Mouse (Mus musculus) limb, embryonic 14.5 days (tissue): ENCODE results near the gene Cdk15. TPM values are rescaled to one million over a fixed set of nuclear protein-coding genes. Genes with fewer than 3 reads are reported as not detected.

Source experiments
- ATAC-seq: fragments of 200-750 bp; cut with Nextera tagmentation; 2 replicates; pipeline ENCODE4 v1.8.0; 2017; ENCODE audit warnings: low read depth, moderate number of reproducible peaks, moderate TSS enrichment; ENCODE audit not compliant: low FRiP score
- DNase-seq: peaks from one replicate; pipeline ENCODE4 v3.0.0-alpha.2; 2015; ENCODE audit warnings: low spot score
- H3K27ac ChIP-seq: fragments of 300-500 bp; sonication (generic); replicated peaks from 2 replicates; pipeline ENCODE4 v1.5.1; 2014; ENCODE audit warnings: low read depth, mild to moderate bottlenecking, low read length, moderate library complexity, mixed read lengths
- H3K27me3 ChIP-seq: fragments of 300-500 bp; sonication (generic); 2 replicates; pipeline ENCODE4 v1.6.1; 2014; ENCODE audit warnings: low read length, mixed read lengths; ENCODE audit not compliant: control insufficient read depth, insufficient read depth
- H3K36me3 ChIP-seq: fragments of 300-500 bp; sonication (generic); 2 replicates; pipeline ENCODE4 v1.6.1; 2014; ENCODE audit warnings: mild to moderate bottlenecking, low read length, moderate library complexity, mixed read lengths; ENCODE audit not compliant: control insufficient read depth, insufficient read depth
- H3K4me1 ChIP-seq: fragments of 300-500 bp; sonication (generic); 2 replicates; pipeline ENCODE4 v1.6.1; 2014; ENCODE audit warnings: antibody characterized with exemption, low read length, mixed read lengths; ENCODE audit not compliant: control insufficient read depth, insufficient read depth
- H3K4me2 ChIP-seq: fragments of 300-500 bp; sonication (generic); replicated peaks from 2 replicates; pipeline ENCODE4 v1.6.1; 2014; ENCODE audit warnings: low read depth, mild to moderate bottlenecking, low read length, moderate library complexity; ENCODE audit not compliant: severe bottlenecking
- H3K4me3 ChIP-seq: fragments of 300-500 bp; sonication (generic); replicated peaks from 2 replicates; pipeline ENCODE4 v1.5.1; 2014; ENCODE audit warnings: low read length
- H3K9ac ChIP-seq: fragments of 300-500 bp; sonication (generic); 2 replicates; pipeline ENCODE4 v1.6.1; 2014; ENCODE audit warnings: mild to moderate bottlenecking, low read depth, low read length, moderate library complexity; ENCODE audit not compliant: severe bottlenecking
- H3K9me3 ChIP-seq: fragments of 300-500 bp; sonication (generic); 2 replicates; pipeline ENCODE4 v1.6.1; 2016; ENCODE audit warnings: low read length; ENCODE audit not compliant: control insufficient read depth
- POLR2A ChIP-seq: fragments of 200-500 bp; IDR thresholded peaks from 2 replicates; pipeline ENCODE4 v1.8.0; 2012; ENCODE audit warnings: inconsistent platforms, mild to moderate bottlenecking, moderate library complexity, borderline replicate concordance; ENCODE audit not compliant: insufficient read depth, insufficient read length; ENCODE audit errors: extremely low read depth
- WGBS: fragments of 180-500 bp; shearing (Covaris S2); extraction: QIAGEN DNeasy Blood & Tissue Kit; methylation state at CpG from one replicate; pipeline ENCODE4 v1.1.7; 2014; 5-methylcytosine and 5-hydroxymethylcytosine counted together
- polyA plus RNA-seq, 2 experiments: library from polyadenylated mRNA; depleted of rRNA in 1 of 2; stranded (reverse) in 1 of 2; unstranded in 1 of 2; fragments of >200 nt; fragmentation: Nextera tagmentation in 1 of 2; extraction: Ambion mirVana in 1 of 2; gene quantifications; 2 replicates each; pipeline versions ENCODE4 v1.2.1 to v1.2.3; 2012 to 2014

Cdk15 gene
- polyA plus RNA-seq, 2 experiments: 0.34 to 0.48 TPM

DNA sequence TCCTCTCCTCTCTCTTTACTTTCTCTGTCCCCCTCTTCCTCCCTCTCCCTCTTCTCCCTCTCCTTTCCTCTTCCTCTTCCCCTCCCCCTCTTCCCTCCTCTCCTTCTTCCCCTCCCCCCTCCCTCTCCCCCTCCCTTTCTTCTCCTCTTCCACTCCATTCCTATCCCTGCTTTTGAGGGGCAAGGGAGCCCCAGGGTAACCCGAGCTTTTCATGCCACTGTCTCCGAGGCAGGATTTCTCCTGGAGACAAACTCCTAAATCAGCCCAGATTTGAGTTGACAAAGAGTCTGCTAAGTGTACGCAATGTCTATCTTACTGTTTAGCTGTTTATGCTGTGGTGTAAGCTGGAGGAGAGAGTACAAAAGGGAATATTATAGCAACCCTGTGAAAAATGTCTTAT is 85.0 kb downstream of the Cdk15 start:
- TF ChIP-seq POLR2A: no peak
- Histone ChIP-seq H3K4me2 (no peak overlapping the region), H3K9ac (no peak overlapping the region), H3K9me3 (no peaks in the 10 kb centered on the region), H3K27ac (no peak overlapping the region), H3K4me3 (no peak overlapping the region), H3K27me3 (no peaks in the 10 kb centered on the region), H3K4me1 (peaks cover 8% of the 10 kb centered on the region; the same call in 1 of the 2 replicates), H3K36me3 (no peaks in the 10 kb centered on the region)
- ATAC-seq (no peak), DNase-seq (no peak)
- WGBS: 27% methylated on average over 3 of the region's 3 CpGs

DNA sequence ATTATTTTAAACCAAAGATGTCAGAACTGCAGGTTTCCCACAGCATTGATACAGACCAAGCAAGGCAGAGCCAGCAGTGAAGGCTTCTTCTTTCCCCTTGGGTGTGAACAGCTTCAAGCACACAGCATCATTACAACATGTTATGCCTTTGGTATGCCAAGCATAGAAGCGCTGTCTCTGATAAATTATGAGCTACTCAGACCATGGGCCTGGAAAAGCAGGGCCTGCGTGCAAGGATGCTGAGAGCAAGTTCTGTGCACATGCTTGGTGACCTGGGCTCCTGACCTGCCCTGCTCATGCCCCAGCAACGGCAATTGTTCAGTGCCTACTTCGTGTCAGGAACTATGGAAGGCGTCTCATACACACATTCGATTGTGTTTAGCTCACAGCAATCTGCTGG is 85.4 kb downstream of the Cdk15 start:
- 62% methylated on average over 6 of the region's 6 CpGs for WGBS
- Histone ChIP-seq H3K4me1 (peaks cover 8% of the 10 kb centered on the region; the same call in 1 of the 2 replicates), H3K9ac (no peak overlapping the region), H3K9me3 (no peaks in the 10 kb centered on the region), H3K4me2 (no peak overlapping the region), H3K4me3 (no peak overlapping the region), H3K27me3 (no peaks in the 10 kb centered on the region), H3K27ac (no peak overlapping the region), H3K36me3 (no peaks in the 10 kb centered on the region)
- DNase-seq (no peak), ATAC-seq (no peak)
- no peak for TF ChIP-seq POLR2A

DNA sequence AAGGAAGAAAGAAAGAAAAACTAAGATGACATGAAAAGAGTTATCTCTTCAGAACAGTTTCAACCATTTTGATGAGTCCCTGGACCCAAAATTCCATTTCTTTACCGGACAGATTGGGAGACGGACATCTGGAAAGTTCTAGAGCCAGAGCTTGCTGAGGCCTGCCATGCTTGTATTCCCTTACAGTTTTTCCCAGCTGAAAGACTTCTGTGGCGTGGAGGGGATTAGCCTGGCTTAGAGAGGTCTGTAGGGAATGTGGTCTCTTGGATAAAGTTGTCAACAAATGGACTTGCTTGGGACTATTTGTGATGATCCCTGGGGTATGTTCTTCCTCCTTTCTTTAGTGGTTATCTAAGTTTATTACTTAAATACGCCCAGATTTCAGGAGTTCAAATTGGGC is 96.0 kb downstream of the Cdk15 start:
- no peak overlapping the region for H3K4me3 ChIP-seq
- no peak for TF ChIP-seq POLR2A
- no peak overlapping the region for H3K27ac ChIP-seq
- H3K4me1 ChIP-seq: no peaks in the 10 kb centered on the region
- H3K27me3 ChIP-seq: no peaks in the 10 kb centered on the region
- no peak overlapping the region for H3K4me2 ChIP-seq
- 76% methylated on average over 4 of the region's 4 CpGs for WGBS
- no peaks in the 10 kb centered on the region for H3K36me3 ChIP-seq
- no peak for DNase-seq
- H3K9ac ChIP-seq: no peak overlapping the region
- ATAC-seq: no peak
- H3K9me3 ChIP-seq: 0 out of 2 replicates have a peak, but pooled peaks cover 7% of the 10 kb centered on the region

DNA sequence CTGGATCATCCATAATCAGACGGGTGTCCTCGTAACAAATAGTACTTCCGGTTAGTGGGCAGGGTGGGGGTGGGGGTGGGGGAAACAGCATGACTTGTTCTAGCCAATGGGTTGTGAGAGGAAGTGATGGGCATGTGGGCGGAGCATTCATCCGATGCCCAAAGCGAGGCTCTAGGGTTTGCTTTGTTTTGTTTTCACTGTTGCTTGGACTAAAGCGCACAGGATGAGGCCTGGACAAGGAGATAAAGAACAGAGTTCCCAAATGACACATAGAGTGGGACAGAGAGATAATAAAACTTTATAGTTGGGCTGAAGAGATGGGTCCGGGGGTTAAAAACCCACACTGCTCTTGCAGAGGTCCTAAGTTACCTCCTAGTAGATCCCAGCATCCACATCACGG is 98.7 kb downstream of the Cdk15 start:
- Histone ChIP-seq H3K27me3 (no peaks in the 10 kb centered on the region), H3K36me3 (no peaks in the 10 kb centered on the region), H3K27ac (no peak overlapping the region), H3K9me3 (0 out of 2 replicates have a peak, but pooled peaks cover 2% of the 10 kb centered on the region), H3K4me2 (no peak overlapping the region), H3K4me1 (no peaks in the 10 kb centered on the region), H3K9ac (no peak overlapping the region), H3K4me3 (no peak overlapping the region)
- WGBS: 85% methylated on average over 9 of the region's 9 CpGs
- TF ChIP-seq POLR2A: no peak
- ATAC-seq (no peak), DNase-seq (no peak)

DNA sequence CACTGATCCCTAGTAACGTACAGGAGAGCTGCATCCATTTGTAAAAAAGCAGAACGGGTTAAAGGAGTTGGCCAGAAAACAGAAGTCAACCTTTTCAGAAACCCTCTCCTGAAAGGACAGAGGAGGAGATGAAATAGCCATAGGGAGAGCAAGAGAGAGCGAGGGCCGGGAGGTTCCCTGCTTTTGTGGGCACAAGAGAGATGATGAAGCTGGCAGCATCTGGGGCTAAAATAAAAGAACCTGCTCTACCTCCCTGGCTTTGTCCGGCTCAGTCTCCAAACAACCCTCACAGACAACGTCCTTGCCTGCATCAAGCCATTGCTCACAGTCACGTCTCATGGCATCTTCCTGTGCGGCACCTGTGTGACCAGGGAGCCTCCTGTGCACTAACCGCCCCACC is 102.4 kb downstream of the Cdk15 start:
- Histone ChIP-seq H3K27ac (no peak overlapping the region), H3K4me2 (no peak overlapping the region), H3K27me3 (no peaks in the 10 kb centered on the region), H3K36me3 (no peaks in the 10 kb centered on the region), H3K9me3 (no peaks in the 10 kb centered on the region), H3K9ac (no peak overlapping the region), H3K4me1 (no peaks in the 10 kb centered on the region), H3K4me3 (no peak overlapping the region)
- WGBS: 83% methylated on average over 9 of the region's 9 CpGs
- DNase-seq (no peak), ATAC-seq (no peak)
- no peak for TF ChIP-seq POLR2A

DNA sequence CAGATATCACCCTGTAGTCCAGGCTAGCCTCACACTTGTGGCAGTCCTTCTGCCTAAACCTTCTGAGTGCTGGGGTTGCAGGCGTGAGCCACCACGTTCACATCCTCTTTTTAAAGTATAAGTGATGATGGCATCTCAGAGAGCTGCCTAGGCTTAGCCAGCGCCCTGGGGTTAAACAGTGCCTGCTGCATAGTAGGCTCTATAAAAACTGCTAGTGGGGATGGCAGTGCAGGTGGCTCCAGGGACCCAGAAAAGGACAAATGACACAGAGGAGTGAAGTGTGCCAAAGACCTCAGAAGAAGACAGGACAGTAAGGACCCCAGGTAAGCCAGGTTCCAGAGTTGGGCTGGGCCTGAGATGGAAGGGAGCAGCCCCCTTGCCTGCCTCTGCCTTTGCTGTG is 104.1 kb downstream of the Cdk15 start:
- no peaks in the 10 kb centered on the region for H3K36me3 ChIP-seq
- no peak overlapping the region for H3K4me3 ChIP-seq
- no peaks in the 10 kb centered on the region for H3K4me1 ChIP-seq
- 55% methylated on average over 3 of the region's 3 CpGs for WGBS
- no peak overlapping the region for H3K9ac ChIP-seq
- TF ChIP-seq POLR2A: no peak
- no peaks in the 10 kb centered on the region for H3K27me3 ChIP-seq
- DNase-seq (no peak), ATAC-seq (no peak)
- H3K4me2 ChIP-seq: no peak overlapping the region
- no peak overlapping the region for H3K27ac ChIP-seq
- no peaks in the 10 kb centered on the region for H3K9me3 ChIP-seq
